Mouse (Mus musculus): ENCODE results near the gene Guca2a.
"Not testable (repeated sequence)": the region's sequence is repeated elsewhere in the genome, so short reads cannot be mapped to it uniquely, and the experiment has no call there.

The Guca2a gene

GRCm38 (mm10) chr4:119637176-119637845 is at the start of gene Guca2a:
Guca2a (plus strand) TSS chr4:119637704.
- no peak for DNase-seq

- no peak for DNase-seq
These were observed 49.5 kb upstream of the Guca2a start for GRCm38 (mm10) chr4:119588037-119588436.

- no peak for DNase-seq
These were observed 48.1 kb upstream of the Guca2a start for GRCm38 (mm10) chr4:119589423-119589822.

- no peak for DNase-seq
These were observed 47.5 kb upstream of the Guca2a start for GRCm38 (mm10) chr4:119590027-119590426.

- DNase-seq = no peak
These were observed 45.0 kb upstream of the Guca2a start for GRCm38 (mm10) chr4:119592479-119592878.

- no peak for DNase-seq
These were observed 43.2 kb upstream of the Guca2a start for GRCm38 (mm10) chr4:119594331-119594730.

GRCm38 (mm10) chr4:119599605-119600004 is 37.9 kb upstream of the Guca2a start:
- no peak for DNase-seq

GRCm38 (mm10) chr4:119609488-119609887 is 28.0 kb upstream of the Guca2a start:
- no peak for DNase-seq

- no peak for DNase-seq
These were observed 23.4 kb upstream of the Guca2a start for GRCm38 (mm10) chr4:119614078-119614477.

- DNase-seq = no peak
These were observed 22.8 kb upstream of the Guca2a start for GRCm38 (mm10) chr4:119614724-119615123.

- DNase-seq = no peak
These were observed 11.3 kb upstream of the Guca2a start for GRCm38 (mm10) chr4:119626081-119626645.

GRCm38 (mm10) chr4:119626876-119627275 is 10.6 kb upstream of the Guca2a start:
- DNase-seq = no peak

- no peak for DNase-seq
These were observed 10.2 kb upstream of the Guca2a start for GRCm38 (mm10) chr4:119627317-119627716.

GRCm38 (mm10) chr4:119628363-119628762 is 9.1 kb upstream of the Guca2a start:
- not testable (repeated sequence) for DNase-seq

- peak; percentile 67 to 75 for DNase-seq
These were observed 6.2 kb upstream of the Guca2a start for GRCm38 (mm10) chr4:119631115-119631919.

GRCm38 (mm10) chr4:119632721-119633120 is 4.8 kb upstream of the Guca2a start:
- no peak for DNase-seq

- DNase-seq = peak; percentile 39 to 54
These were observed 4.2 kb upstream of the Guca2a start for GRCm38 (mm10) chr4:119633342-119633741.

GRCm38 (mm10) chr4:119633948-119634347 is 3.6 kb upstream of the Guca2a start:
- DNase-seq = no peak

GRCm38 (mm10) chr4:119634908-119635660 is 2.4 kb upstream of the Guca2a start:
- DNase-seq = peak in 1 of 2 experiments; percentile 37

GRCm38 (mm10) chr4:119635686-119636085 is 1.8 kb upstream of the Guca2a start:
- no peak for DNase-seq

GRCm38 (mm10) chr4:119636731-119637130 is 773 bp upstream of the Guca2a start:
- DNase-seq = no peak

GRCm38 (mm10) chr4:119637946-119638345 is 442 bp downstream of the Guca2a start:
- no peak for DNase-seq

- DNase-seq = no peak
These were observed 1.2 kb downstream of the Guca2a start for GRCm38 (mm10) chr4:119638656-119639055.

Measured in cerebellum, postnatal 14 days (tissue).